Mouse (Mus musculus) thymus, adult 2 months (tissue): Measurements from ENCODE around the gene Pknox2. TPM values are rescaled to one million over a fixed set of nuclear protein-coding genes. Genes with fewer than 3 reads are reported as not detected.

Experiments
- DNase-seq: peaks from one replicate; pipeline ENCODE4 v3.0.0; 2021
- H3K27ac ChIP-seq: fragments of 200-500 bp; 2 replicates; pipeline ENCODE4 v1.5.1; 2012; ENCODE audit warnings: low read length, control low read depth; ENCODE audit not compliant: control insufficient read depth, insufficient read depth
- H3K27me3 ChIP-seq: fragments of 200-500 bp; 2 replicates; pipeline ENCODE4 v1.6.1; 2012; ENCODE audit warnings: mild to moderate bottlenecking, low read length, moderate library complexity, mixed read lengths; ENCODE audit not compliant: control insufficient read depth, insufficient read depth
- H3K36me3 ChIP-seq: fragments of 200-500 bp; 2 replicates; pipeline ENCODE4 v1.6.1; 2012; ENCODE audit warnings: mild to moderate bottlenecking, low read length, moderate library complexity; ENCODE audit not compliant: control insufficient read depth, insufficient read depth
- H3K4me1 ChIP-seq: fragments of 200-500 bp; replicated peaks from 2 replicates; pipeline ENCODE4 v1.6.1; 2012; ENCODE audit warnings: low read length; ENCODE audit not compliant: control insufficient read depth, insufficient read depth
- H3K4me3 ChIP-seq: fragments of 200-500 bp; 2 replicates; pipeline ENCODE4 v1.5.1; 2012; ENCODE audit warnings: mild to moderate bottlenecking, low read length, control low read depth, moderate library complexity; ENCODE audit not compliant: control insufficient read depth, insufficient read depth
- CTCF ChIP-seq: fragments of 200-500 bp; IDR thresholded peaks from 2 replicates; pipeline ENCODE4 v1.5.1; 2012; ENCODE audit warnings: mild to moderate bottlenecking, control low read depth, low read length, moderate library complexity, borderline replicate concordance; ENCODE audit not compliant: control insufficient read depth, poor library complexity, insufficient read depth; ENCODE audit errors: extremely low read depth
- POLR2A ChIP-seq: fragments of 200-500 bp; IDR thresholded peaks from 2 replicates; pipeline ENCODE4 v1.6.1; 2012; ENCODE audit warnings: mild to moderate bottlenecking, low read length, control low read depth, moderate library complexity; ENCODE audit not compliant: control insufficient read depth, poor library complexity, insufficient read depth; ENCODE audit errors: extremely low read depth
- WGBS: fragments of 180-500 bp; shearing (Covaris S2); methylation state at CpG from one replicate; pipeline ENCODE4 v1.1.7; 2018; 5-methylcytosine and 5-hydroxymethylcytosine counted together
- polyA plus RNA-seq: library from polyadenylated mRNA; depleted of rRNA; stranded (reverse); fragments of >200 nt; gene quantifications from 2 replicates; pipeline ENCODE4 v1.2.3, GENCODE M21; 2012

Pknox2 gene
- polyA plus RNA-seq, 1 experiment, result 3.2 TPM

DNA sequence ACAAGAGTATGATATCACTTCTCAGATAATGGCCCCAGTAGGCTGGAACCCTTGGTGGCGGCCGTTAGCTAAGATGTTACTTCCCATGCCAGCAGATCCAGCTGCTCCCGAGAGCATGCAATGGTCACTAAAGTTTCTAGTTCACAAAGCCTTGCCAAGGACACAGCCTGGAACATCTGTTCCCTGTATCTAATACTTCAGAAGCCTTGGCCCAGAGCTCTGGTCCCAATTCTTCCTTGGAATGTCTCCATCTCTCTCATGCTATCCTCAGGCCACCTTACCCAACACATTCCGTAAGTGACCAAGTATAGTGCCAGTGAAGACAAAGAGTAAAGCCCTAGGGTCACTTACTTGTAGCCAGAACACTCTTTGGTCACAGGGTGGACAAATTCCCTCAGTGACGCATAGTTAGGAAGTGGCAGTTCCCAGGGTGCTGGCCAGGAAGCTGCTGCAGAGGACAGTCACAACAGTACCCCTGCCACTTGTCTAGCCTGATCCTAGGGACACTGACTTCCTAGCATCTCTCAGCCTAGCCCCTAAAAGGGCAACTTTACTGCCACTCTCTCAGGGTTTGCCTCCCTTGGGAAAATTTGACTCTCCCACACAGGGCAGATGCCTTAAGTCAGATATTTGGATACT is 200.0 kb downstream of the Pknox2 start:
- no peak for TF ChIP-seq CTCF
- no peak for TF ChIP-seq POLR2A
- DNase-seq, result no peak
- Histone ChIP-seq H3K36me3 (no peaks in the 10 kb centered on the region), H3K27me3 (no peaks in the 10 kb centered on the region), H3K27ac (no peak overlapping the region), H3K4me3 (no peak overlapping the region), H3K4me1 (no peaks in the 10 kb centered on the region)
- WGBS, result 90% methylated on average over 5 of the region's 5 CpGs

DNA sequence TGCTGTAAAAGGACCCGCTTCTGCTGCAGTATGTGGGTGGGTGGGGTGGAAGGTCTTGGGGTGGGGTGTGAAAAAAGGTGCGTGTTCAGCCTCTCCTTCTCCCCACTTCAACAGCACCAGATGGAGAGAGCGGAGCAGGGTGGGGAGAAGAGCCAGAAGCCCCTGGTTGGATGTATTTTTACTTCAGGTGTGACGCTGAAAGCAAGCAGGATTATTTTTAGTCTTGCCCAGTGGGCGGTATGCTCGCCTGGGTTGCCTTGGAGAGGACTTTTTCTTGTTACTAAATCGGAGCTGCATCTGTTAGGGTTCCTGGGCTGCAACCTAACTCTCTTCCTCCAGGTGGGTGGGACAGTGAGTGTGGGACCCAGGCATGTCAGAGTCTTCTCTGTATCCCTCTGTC is 202.4 kb downstream of the Pknox2 start:
- Histone ChIP-seq H3K4me1 (no peaks in the 10 kb centered on the region), H3K27me3 (no peaks in the 10 kb centered on the region), H3K4me3 (no peak overlapping the region), H3K36me3 (no peaks in the 10 kb centered on the region), H3K27ac (no peak overlapping the region)
- 71% methylated on average over 7 of the region's 7 CpGs for WGBS
- TF ChIP-seq CTCF, result no peak
- no peak for TF ChIP-seq POLR2A
- no peak for DNase-seq

- no peak overlapping the region for H3K27ac ChIP-seq
- H3K4me3 ChIP-seq, result no peak overlapping the region
- no peak for TF ChIP-seq CTCF
- no peak for TF ChIP-seq POLR2A
- no peaks in the 10 kb centered on the region for H3K36me3 ChIP-seq
- 84% methylated on average over 2 of the region's 2 CpGs for WGBS
- no peaks in the 10 kb centered on the region for H3K27me3 ChIP-seq
- DNase-seq, result no peak
- H3K4me1 ChIP-seq, result no peaks in the 10 kb centered on the region
These were observed 204.6 kb downstream of the Pknox2 start for GRCm38 (mm10) chr9:36942561-36942960.

GRCm38 (mm10) chr9:36942131-36942530 is 205.1 kb downstream of the Pknox2 start:
- WGBS, result 82% methylated on average over 4 of the region's 4 CpGs
- DNase-seq, result no peak
- TF ChIP-seq CTCF, result no peak
- Histone ChIP-seq H3K4me1 (no peaks in the 10 kb centered on the region), H3K4me3 (no peak overlapping the region), H3K27ac (no peak overlapping the region), H3K36me3 (no peaks in the 10 kb centered on the region), H3K27me3 (no peaks in the 10 kb centered on the region)

GRCm38 (mm10) chr9:36941565-36941964 is 205.6 kb downstream of the Pknox2 start:
- WGBS, result 26% methylated on average over 5 of the region's 5 CpGs
- DNase-seq, result no peak
- no peaks in the 10 kb centered on the region for H3K36me3 ChIP-seq
- H3K27ac ChIP-seq, result no peak overlapping the region
- no peak overlapping the region for H3K4me3 ChIP-seq
- TF ChIP-seq POLR2A (no peak), CTCF (no peak)
- H3K4me1 ChIP-seq, result no peaks in the 10 kb centered on the region
- no peaks in the 10 kb centered on the region for H3K27me3 ChIP-seq

DNA sequence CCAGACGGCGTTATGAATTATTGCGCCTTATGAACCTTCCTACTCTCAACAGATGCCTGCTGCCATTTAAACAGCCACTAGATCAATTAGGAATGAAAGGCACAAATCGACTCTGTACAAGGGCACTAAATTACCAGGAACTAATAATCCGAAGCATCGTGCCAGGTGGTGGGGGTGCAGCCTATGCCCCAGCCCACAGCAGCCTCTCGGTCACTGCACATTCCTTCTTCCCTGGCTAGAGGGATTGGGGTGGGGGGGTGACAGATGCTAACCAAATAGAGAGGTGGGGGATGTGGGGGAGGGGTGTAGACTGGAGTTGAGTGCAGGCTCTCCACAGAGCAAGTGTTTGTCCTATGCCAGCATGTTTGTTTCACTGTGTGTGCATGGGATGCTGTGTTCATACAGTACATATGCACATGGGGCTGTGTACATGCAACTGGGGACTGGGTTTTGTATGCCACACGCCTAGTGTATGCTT is 208.6 kb downstream of the Pknox2 start:
- H3K27me3 ChIP-seq, result no peaks in the 10 kb centered on the region
- H3K4me3 ChIP-seq, result no peak overlapping the region
- DNase-seq, result no peak
- 91% methylated on average over 8 of the region's 8 CpGs for WGBS
- no peak overlapping the region for H3K27ac ChIP-seq
- H3K4me1 ChIP-seq, result no peaks in the 10 kb centered on the region
- H3K36me3 ChIP-seq, result no peaks in the 10 kb centered on the region
- TF ChIP-seq POLR2A (no peak), CTCF (no peak)
